ENCODE assay signal across 19 mouse cellular contexts in the genomic region with DNA sequence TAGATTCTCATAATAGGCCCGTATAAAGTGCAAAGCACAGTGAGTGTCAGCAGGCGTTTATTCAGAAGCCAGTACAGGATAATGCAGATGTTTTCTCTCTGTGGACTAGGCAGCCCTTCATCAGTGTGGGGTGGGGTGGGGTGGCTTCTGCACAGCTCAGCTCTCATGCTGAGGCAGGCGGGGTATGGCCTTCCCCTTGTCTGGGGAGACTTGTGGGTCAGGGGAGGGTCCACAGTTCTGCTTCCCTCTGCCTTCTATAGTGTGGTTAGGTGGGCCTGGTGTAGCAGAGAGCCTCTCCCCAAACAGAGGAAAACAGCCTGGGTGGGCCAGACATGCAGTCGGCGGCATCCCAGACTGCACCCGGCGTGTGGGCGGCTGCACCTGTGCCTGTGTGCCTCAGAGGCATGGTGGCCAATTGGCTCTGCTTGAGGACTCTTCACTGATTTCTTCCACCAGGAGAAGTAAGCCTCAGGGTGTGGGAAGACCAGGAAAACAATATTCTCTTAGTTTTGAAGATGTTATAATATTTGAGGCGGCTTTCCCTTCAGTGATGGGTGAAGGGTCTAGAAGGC. TPM values are rescaled to one million over a fixed set of nuclear protein-coding genes. Genes with fewer than 3 reads are reported as not detected.
DNase-seq lines count a peak whose midpoint lies in the region; ATAC-seq and TF ChIP-seq lines count a peak whose summit lies in the region.
"Had no signal": no experiment of that assay in that cellular context is flagged by ENCODE, and none has a peak within 500 bp of the region (broad histone marks: within the 10 kb centered on the region; RNA-seq: fewer than 3 reads in every experiment).

No protein-coding gene starts in this region.

- no peak overlapping the region for H3K9ac ChIP-seq in embryonic facial prominence, embryonic 12.5 days
- H3K9ac ChIP-seq: liver, embryonic 14.5 days; neural tube, embryonic 13.5 days had no signal

- TF ChIP-seq CTCF in cerebellum, adult 2 months (IDR thresholded peaks at IDR 0.05; ENCODE audit: borderline replicate concordance, insufficient read depth, low read depth, low read length) = no peak
- TF ChIP-seq CTCF in thymus, adult 2 months (IDR thresholded peaks at IDR 0.05; ENCODE audit: borderline replicate concordance, control insufficient read depth, extremely low read depth, insufficient read depth, low read length, poor library complexity) = no peak

- no peak for DNase-seq in embryonic facial prominence, embryonic 10.5 days (ENCODE audit: low spot score)
- DNase-seq in left cerebral cortex, postnatal 25 days (ENCODE audit: low spot score in 2 of 2) = peak; percentile 38 to 54
- no peak for DNase-seq in left cerebral cortex, adult 11 months (ENCODE audit: low spot score)
- peak; percentile 34 to 49 for DNase-seq in layer of hippocampus, postnatal 10 days (ENCODE audit: low spot score in 2 of 2)
- DNase-seq in right cerebral cortex, postnatal 25 days = peak; percentile 71
- DNase-seq in cerebellum, adult 2 months = no peak
- no peak for DNase-seq in thymus, adult 2 months
- DNase-seq: adrenal gland, postnatal 25 days; gastrocnemius, adult 2 months; kidney, postnatal 10 days had no signal

- 81% methylated on average over 9 of the region's 9 CpGs for WGBS in embryonic facial prominence, embryonic 12.5 days
- WGBS in embryonic facial prominence, embryonic 10.5 days = 88% methylated on average over 9 of the region's 9 CpGs
- 53% methylated on average over 9 of the region's 9 CpGs for whole genome bisulfite sequencing in cerebellum, adult 2 months
- WGBS in thymus, adult 2 months = 91% methylated on average over 9 of the region's 9 CpGs

- no peak overlapping the region for H3K4me2 ChIP-seq in embryonic facial prominence, embryonic 12.5 days (replicated peaks)
- H3K4me2 ChIP-seq: neural tube, embryonic 13.5 days had no signal

- H3K27me3 ChIP-seq in embryonic facial prominence, embryonic 12.5 days = no peaks in the 10 kb centered on the region
- H3K27me3 ChIP-seq in embryonic facial prominence, embryonic 10.5 days (replicated peaks; ENCODE audit: low read depth, poor library complexity, severe bottlenecking) = no peaks in the 10 kb centered on the region
- no peaks in the 10 kb centered on the region for H3K27me3 ChIP-seq in cerebellum, adult 2 months (ENCODE audit: control insufficient read depth, insufficient read depth, low read length)
- H3K27me3 ChIP-seq in thymus, adult 2 months (ENCODE audit: control insufficient read depth, insufficient read depth, low read length) = no peaks in the 10 kb centered on the region
- H3K27me3 ChIP-seq: CH12.LX; megakaryocyte, embryonic 14.5 days; neural tube, embryonic 13.5 days had no signal

- intact Hi-C loops in left cerebral cortex, postnatal 25 days (cut with DNase I) = loop anchor here (5.0 kb wide), 2 partner anchors 113 to 273 kb away; no protein-coding TSS in a partner anchor

- 0 out of 2 replicates have a peak, but pooled peaks cover 5% of the 10 kb centered on the region for H3K9me3 ChIP-seq in embryonic facial prominence, embryonic 12.5 days
- H3K9me3 ChIP-seq in embryonic facial prominence, embryonic 10.5 days = peaks cover 12% of the 10 kb centered on the region; the same call in 1 of the 2 replicates
- H3K9me3 ChIP-seq: heart, embryonic 10.5 days; megakaryocyte, embryonic 14.5 days had no signal

- H3K4me1 ChIP-seq in embryonic facial prominence, embryonic 12.5 days = no peaks in the 10 kb centered on the region
- no peaks in the 10 kb centered on the region for H3K4me1 ChIP-seq in embryonic facial prominence, embryonic 10.5 days
- no peaks in the 10 kb centered on the region for H3K4me1 ChIP-seq in cerebellum, adult 2 months (ENCODE audit: control insufficient read depth, insufficient read depth, low read length)
- H3K4me1 ChIP-seq in thymus, adult 2 months (replicated peaks; ENCODE audit: control insufficient read depth, insufficient read depth, low read length) = no peaks in the 10 kb centered on the region
- H3K4me1 ChIP-seq: heart, embryonic 10.5 days; megakaryocyte, embryonic 14.5 days had no signal

- 0 out of 2 replicates have a peak, but pooled peaks have one; percentile 60 for ATAC-seq in embryonic facial prominence, embryonic 12.5 days (ENCODE audit: insufficient number of reproducible peaks, insufficient read depth, low FRiP score, low TSS enrichment)
- ATAC-seq: forebrain, embryonic 14.5 days; intestine, embryonic 16.5 days; lung, postnatal 0 days had no signal

- no peak for TF ChIP-seq POLR2A in cerebellum, adult 2 months (IDR thresholded peaks at IDR 0.05; ENCODE audit: borderline replicate concordance, insufficient read depth, low read length)
- no peak for TF ChIP-seq POLR2A in thymus, adult 2 months (IDR thresholded peaks at IDR 0.05; ENCODE audit: control insufficient read depth, extremely low read depth, insufficient read depth, low read length, poor library complexity)

- no peak overlapping the region for H3K4me3 ChIP-seq in embryonic facial prominence, embryonic 12.5 days
- no peak overlapping the region for H3K4me3 ChIP-seq in embryonic facial prominence, embryonic 10.5 days
- no peak overlapping the region for H3K4me3 ChIP-seq in cerebellum, adult 2 months (replicated peaks; ENCODE audit: insufficient read depth, low read depth, low read length)
- no peak overlapping the region for H3K4me3 ChIP-seq in thymus, adult 2 months (ENCODE audit: control insufficient read depth, insufficient read depth, low read length)
- H3K4me3 ChIP-seq: gastrocnemius, adult 2 months; heart, embryonic 10.5 days; megakaryocyte, embryonic 14.5 days; neural tube, embryonic 13.5 days had no signal

- no peaks in the 10 kb centered on the region for H3K36me3 ChIP-seq in embryonic facial prominence, embryonic 12.5 days
- no peaks in the 10 kb centered on the region for H3K36me3 ChIP-seq in embryonic facial prominence, embryonic 10.5 days (replicated peaks)
- H3K36me3 ChIP-seq in thymus, adult 2 months (ENCODE audit: control insufficient read depth, insufficient read depth, low read length) = 0 out of 2 replicates have a peak, but pooled peaks cover 6% of the 10 kb centered on the region
- H3K36me3 ChIP-seq: heart, embryonic 10.5 days; neural tube, embryonic 13.5 days had no signal

- H3K27ac ChIP-seq in embryonic facial prominence, embryonic 12.5 days = no peak overlapping the region
- H3K27ac ChIP-seq in embryonic facial prominence, embryonic 10.5 days (replicated peaks) = no peak overlapping the region
- H3K27ac ChIP-seq in cerebellum, adult 2 months (ENCODE audit: insufficient read depth, low read length) = no peak overlapping the region
- no peak overlapping the region for H3K27ac ChIP-seq in thymus, adult 2 months (ENCODE audit: control insufficient read depth, insufficient read depth, low read length)
- H3K27ac ChIP-seq: gastrocnemius, adult 2 months; heart, embryonic 10.5 days; liver, embryonic 14.5 days; neural tube, embryonic 13.5 days had no signal

RNA-seq across cellular contexts. Expression of a gene that starts 32.5 kb away (rescaled TPM):
- polyA plus RNA-seq in embryonic facial prominence, embryonic 12.5 days (2016; fragmentation: Nextera tagmentation; extraction: Ambion mirVana) = 3.6 and 4.9 TPM in 2 replicates
- 3.1 and 3.4 TPM in 2 replicates for polyA plus RNA-seq in embryonic facial prominence, embryonic 10.5 days (2016; fragmentation: Nextera tagmentation; extraction: Ambion mirVana)
- 1 to 10 TPM in 1 of 2 experiments, under 1 TPM in 1; 0.76 to 1.2 TPM for total RNA-seq in left cerebral cortex, postnatal 25 days (2021)
- 1 to 10 TPM in 1 of 2 experiments, under 1 TPM in 1; 0.60 to 1.0 TPM for total RNA-seq in layer of hippocampus, postnatal 10 days (2021)
- 1.3 TPM in 2 replicates for polyA plus RNA-seq in cerebellum, adult 2 months (2012; rRNA removed)
- 34.9 and 39.6 TPM in 2 replicates for polyA plus RNA-seq in thymus, adult 2 months (2012; rRNA removed)

Comparison
In these comparisons a context has a peak if more than half of its experiments do, and no peak if none do; other contexts are left out.
1. DNase-seq: peak in left cerebral cortex, postnatal 25 days (2 of 2), layer of hippocampus, postnatal 10 days (2 of 2) and right cerebral cortex, postnatal 25 days (single experiment); none in embryonic facial prominence, embryonic 10.5 days (single experiment), left cerebral cortex, adult 11 months (single experiment), cerebellum, adult 2 months (0 of 2) and thymus, adult 2 months (single experiment).